Mouse (Mus musculus) midbrain, embryonic 12.5 days (tissue): Measurements from ENCODE around the gene Slc16a10. TPM values are rescaled to one million over a fixed set of nuclear protein-coding genes. Genes with fewer than 3 reads are reported as not detected.
"Not testable (repeated sequence)": the region's sequence is repeated elsewhere in the genome, so short reads cannot be mapped to it uniquely, and the experiment has no call there.

Experiments used
- ATAC-seq: fragments of 200-750 bp; cut with Nextera tagmentation; 2 replicates; pipeline ENCODE4 v1.8.0; 2017; ENCODE audit warnings: low read depth, moderate TSS enrichment, moderate library complexity; ENCODE audit not compliant: low FRiP score
- H3K27ac ChIP-seq: fragments of 300-500 bp; sonication (generic); replicated peaks from 2 replicates; pipeline ENCODE4 v1.5.1; 2016; ENCODE audit warnings: mild to moderate bottlenecking
- H3K27me3 ChIP-seq: fragments of 300-500 bp; sonication (generic); 2 replicates; pipeline ENCODE4 v1.6.1; 2016; ENCODE audit warnings: mild to moderate bottlenecking
- H3K36me3 ChIP-seq: fragments of 300-500 bp; sonication (generic); 2 replicates; pipeline ENCODE4 v1.6.1; 2016
- H3K4me1 ChIP-seq: fragments of 300-500 bp; sonication (generic); 2 replicates; pipeline ENCODE4 v1.6.1; 2016
- H3K4me2 ChIP-seq: fragments of 300-500 bp; sonication (generic); replicated peaks from 2 replicates; pipeline ENCODE4 v1.6.1; 2016; ENCODE audit warnings: mild to moderate bottlenecking, moderate library complexity
- H3K4me3 ChIP-seq: fragments of 300-500 bp; sonication (generic); 2 replicates; pipeline ENCODE4 v1.5.1; 2016; ENCODE audit warnings: mild to moderate bottlenecking
- H3K9ac ChIP-seq: fragments of 300-500 bp; sonication (generic); replicated peaks from 2 replicates; pipeline ENCODE4 v1.6.1; 2016; ENCODE audit warnings: mild to moderate bottlenecking, moderate library complexity
- H3K9me3 ChIP-seq: fragments of 300-500 bp; sonication (generic); 2 replicates; pipeline ENCODE4 v1.6.1; 2016; ENCODE audit warnings: mild to moderate bottlenecking
- WGBS: fragments of 180-500 bp; shearing (Covaris S2); methylation state at CpG from one replicate; pipeline ENCODE4 v1.1.7; 2016; 5-methylcytosine and 5-hydroxymethylcytosine counted together
- polyA plus RNA-seq: library from polyadenylated mRNA; unstranded; fragments of >200 nt; fragmentation: Nextera tagmentation; extraction: Ambion mirVana; gene quantifications from 2 replicates; pipeline ENCODE4 v1.2.1, GENCODE M21; 2016

The Slc16a10 gene
- polyA plus RNA-seq, 1 experiment from 2014 or later: 4.3 TPM

DNA sequence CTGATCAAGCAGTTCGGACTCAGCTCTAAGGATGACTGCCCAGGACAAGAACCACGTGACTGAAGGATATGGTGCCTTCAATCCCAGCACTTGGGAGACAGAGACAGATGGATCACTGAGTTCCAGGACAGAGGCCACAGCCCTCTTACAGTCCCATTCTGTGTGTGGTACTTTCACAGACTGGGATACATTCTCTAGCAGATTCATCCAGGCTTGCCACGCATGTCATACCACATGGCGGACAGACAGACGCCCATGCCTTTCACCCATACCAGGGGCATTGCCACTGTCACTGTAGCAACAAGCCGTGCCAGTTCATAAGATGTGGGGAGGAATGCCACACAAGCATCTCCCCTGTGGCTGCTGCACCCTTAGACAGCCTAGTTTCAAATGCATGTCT lies 111.3 kb downstream of the Slc16a10 start:
- H3K9ac ChIP-seq: no peak overlapping the region
- 0 out of 2 replicates have a peak, but pooled peaks cover 6% of the 10 kb centered on the region for H3K9me3 ChIP-seq
- H3K27me3 ChIP-seq: no peaks in the 10 kb centered on the region
- no peaks in the 10 kb centered on the region for H3K36me3 ChIP-seq
- no peak overlapping the region for H3K4me2 ChIP-seq
- no peaks in the 10 kb centered on the region for H3K4me1 ChIP-seq
- 93% methylated on average over 6 of the region's 6 CpGs for WGBS
- no peak for ATAC-seq
- H3K27ac ChIP-seq: no peak overlapping the region
- H3K4me3 ChIP-seq: no peak overlapping the region

DNA sequence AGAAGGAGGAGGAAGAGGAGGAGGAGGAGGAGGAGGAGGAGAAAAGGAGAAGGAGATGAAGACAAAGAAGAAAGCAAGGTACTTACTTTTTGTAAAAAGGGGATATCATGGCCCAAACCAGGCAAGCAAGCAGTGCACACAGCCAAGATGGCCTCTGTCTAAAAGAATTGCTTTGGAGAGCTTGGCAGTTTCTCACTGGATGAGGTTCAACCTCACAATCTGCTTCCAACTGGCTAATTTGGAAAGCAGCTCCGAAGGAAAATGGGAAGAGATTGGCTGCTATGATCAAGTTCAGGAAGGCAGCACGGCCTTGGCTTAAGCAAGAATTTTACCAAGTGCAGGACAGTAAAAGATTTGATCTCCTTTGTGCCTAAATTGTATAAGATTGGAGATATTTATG lies 112.4 kb downstream of the Slc16a10 start:
- Histone ChIP-seq H3K9ac (no peak overlapping the region), H3K4me3 (no peak overlapping the region), H3K4me2 (no peak overlapping the region), H3K27ac (no peak overlapping the region), H3K9me3 (0 out of 2 replicates have a peak, but pooled peaks cover 6% of the 10 kb centered on the region), H3K36me3 (no peaks in the 10 kb centered on the region), H3K27me3 (no peaks in the 10 kb centered on the region), H3K4me1 (peaks cover 5% of the 10 kb centered on the region)
- WGBS: 91% methylated on average over 2 of the region's 2 CpGs
- no peak for ATAC-seq

DNA sequence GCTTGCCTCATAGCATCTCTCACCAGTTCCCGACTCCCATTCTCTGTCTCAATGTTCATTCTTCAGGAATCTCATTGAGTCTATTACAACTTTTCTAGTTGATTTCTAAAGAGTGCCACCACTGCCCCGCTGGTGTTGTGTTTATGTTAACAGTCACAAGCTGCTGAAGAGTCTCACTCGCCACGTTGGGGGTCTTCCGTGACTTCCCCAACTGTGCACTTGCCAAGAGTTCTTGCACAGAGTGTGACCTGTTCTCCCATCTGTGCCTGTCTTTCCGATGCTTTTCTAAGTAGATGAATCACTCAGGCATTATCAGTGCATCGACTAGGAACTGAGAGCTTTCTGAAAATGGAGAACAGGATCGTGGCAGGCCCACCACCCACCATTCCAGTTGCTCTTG lies 114.0 kb downstream of the Slc16a10 start:
- Histone ChIP-seq H3K27ac (no peak overlapping the region), H3K4me1 (peaks cover 11% of the 10 kb centered on the region), H3K9ac (no peak overlapping the region), H3K4me3 (no peak overlapping the region), H3K9me3 (0 out of 2 replicates have a peak, but pooled peaks cover 6% of the 10 kb centered on the region), H3K4me2 (no peak overlapping the region), H3K36me3 (no peaks in the 10 kb centered on the region), H3K27me3 (peaks cover 7% of the 10 kb centered on the region)
- no peak for ATAC-seq
- 89% methylated on average over 8 of the region's 8 CpGs for WGBS

DNA sequence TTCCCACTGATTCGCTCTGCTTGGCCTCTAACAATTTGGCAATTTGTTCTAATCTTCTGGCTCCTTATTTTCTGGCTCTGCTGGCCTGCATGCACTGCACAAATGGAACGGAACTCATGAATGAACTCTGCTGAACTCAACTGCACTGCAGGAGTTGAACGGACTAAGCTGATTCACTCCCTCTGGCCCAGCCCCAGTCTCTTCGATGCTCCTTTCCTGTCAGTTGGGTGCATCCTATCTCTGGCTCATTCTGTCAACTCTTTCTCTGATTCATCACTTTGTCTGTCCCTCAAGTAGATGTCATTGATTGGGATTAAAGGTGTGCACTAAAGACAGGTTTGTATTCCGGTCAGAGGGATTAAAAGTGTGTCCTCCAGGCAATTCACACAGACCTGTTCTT lies 115.5 kb downstream of the Slc16a10 start:
- Histone ChIP-seq H3K9ac (no peak overlapping the region), H3K9me3 (0 out of 2 replicates have a peak, but pooled peaks cover 6% of the 10 kb centered on the region), H3K27me3 (peaks cover 8% of the 10 kb centered on the region), H3K4me1 (peaks cover 11% of the 10 kb centered on the region), H3K4me2 (no peak overlapping the region), H3K27ac (no peak overlapping the region), H3K4me3 (no peak overlapping the region), H3K36me3 (no peaks in the 10 kb centered on the region)
- ATAC-seq: no peak
- 93% methylated on average over 5 of the region's 5 CpGs for WGBS

DNA sequence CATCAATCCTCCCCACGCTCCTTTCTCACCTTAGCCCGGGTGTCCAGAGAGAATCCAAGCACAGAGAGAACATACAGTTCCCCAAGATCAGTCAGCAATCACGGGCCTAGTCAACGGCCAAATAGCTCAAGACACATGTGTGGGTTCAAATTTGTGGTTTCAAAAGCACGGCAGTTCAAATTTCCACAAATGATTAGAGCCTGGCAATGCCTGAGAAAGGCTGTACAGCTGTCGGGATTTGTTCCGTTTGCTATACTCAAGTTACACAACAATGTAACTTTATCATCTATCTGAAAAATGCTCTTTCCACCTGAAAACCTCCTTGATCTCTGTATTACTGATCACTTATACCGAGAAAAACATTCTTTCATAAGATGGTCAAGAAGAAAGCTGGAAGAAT lies 116.5 kb downstream of the Slc16a10 start:
- H3K9me3 ChIP-seq: 0 out of 2 replicates have a peak, but pooled peaks cover 6% of the 10 kb centered on the region
- peak overlapping the region; percentile 56; the same call in 1 of the 2 replicates for H3K4me3 ChIP-seq
- no peaks in the 10 kb centered on the region for H3K36me3 ChIP-seq
- 0 out of 2 replicates have a peak overlapping the region, but pooled peaks have one; percentile 74 for H3K27ac ChIP-seq
- H3K27me3 ChIP-seq: peaks cover 12% of the 10 kb centered on the region
- H3K4me2 ChIP-seq: peak overlapping the region; percentile 66
- 75% methylated on average over 8 of the region's 8 CpGs for WGBS
- no peak for ATAC-seq
- no peak overlapping the region for H3K9ac ChIP-seq
- H3K4me1 ChIP-seq: peaks cover 13% of the 10 kb centered on the region

DNA sequence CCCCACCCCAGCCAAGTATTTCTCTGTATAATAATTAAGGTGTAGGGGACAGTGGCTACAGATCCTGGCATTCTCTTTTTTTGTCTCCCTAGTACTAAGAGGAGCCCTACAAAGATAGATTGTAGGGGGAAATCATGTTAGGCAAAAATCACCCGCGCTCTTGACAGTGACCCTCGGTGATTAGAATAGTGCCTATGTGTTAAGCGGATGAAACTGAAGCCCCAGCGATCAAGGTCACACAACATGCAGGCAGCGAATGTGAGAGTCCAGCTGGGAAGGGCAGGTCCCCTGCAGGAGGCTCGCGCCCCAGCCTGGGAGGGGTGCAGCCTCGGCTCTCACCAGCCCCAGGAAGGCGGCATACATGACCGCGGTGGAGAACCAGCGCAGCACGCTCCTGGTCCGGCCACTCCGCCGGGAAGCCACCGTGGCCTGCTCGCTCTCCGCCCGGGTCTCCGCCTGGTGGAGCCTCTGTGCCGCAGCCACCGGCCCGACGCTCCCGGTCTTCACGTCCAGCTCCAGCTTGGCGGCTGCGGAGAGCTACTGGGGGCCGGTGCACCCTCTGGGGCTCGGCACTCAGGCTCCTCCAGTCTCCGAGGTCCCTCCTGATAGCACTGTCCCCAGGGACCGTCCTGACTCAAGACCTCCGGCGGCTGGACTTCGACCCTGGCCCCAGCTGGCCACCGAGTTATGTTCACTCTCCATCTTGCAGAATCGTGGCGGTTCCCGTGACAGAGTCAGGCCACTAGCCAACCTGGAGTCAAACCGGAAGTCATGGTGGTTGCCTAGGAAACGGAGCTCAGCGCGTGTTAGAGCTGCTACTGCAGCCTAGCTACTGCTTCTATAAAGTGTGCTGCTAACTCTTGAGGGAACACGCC lies 117.3 kb downstream of the Slc16a10 start, which contains the start of gene Mfsd4b1:
TSS of gene Mfsd4b1 (minus strand) at position 715 of the 875 bp plus-strand sequence.
- peak within 1 kb of the TSS; percentile 56 for H3K4me3 ChIP-seq
- peak within 1 kb of the TSS; percentile 46 for H3K9ac ChIP-seq
- peak within 1 kb of the TSS; percentile 66 for H3K4me2 ChIP-seq
- peaks cover 12% of the 10 kb centered on the region for H3K27me3 ChIP-seq
- peak; percentile 96 for ATAC-seq
- WGBS: under 1% methylated on average over 46 of the region's 46 CpGs
- peaks cover 15% of the 10 kb centered on the region for H3K4me1 ChIP-seq
- H3K36me3 ChIP-seq: no peaks in the 10 kb centered on the region
- H3K27ac ChIP-seq: peak within 1 kb of the TSS; percentile 74
- 0 out of 2 replicates have a peak, but pooled peaks cover 6% of the 10 kb centered on the region for H3K9me3 ChIP-seq

DNA sequence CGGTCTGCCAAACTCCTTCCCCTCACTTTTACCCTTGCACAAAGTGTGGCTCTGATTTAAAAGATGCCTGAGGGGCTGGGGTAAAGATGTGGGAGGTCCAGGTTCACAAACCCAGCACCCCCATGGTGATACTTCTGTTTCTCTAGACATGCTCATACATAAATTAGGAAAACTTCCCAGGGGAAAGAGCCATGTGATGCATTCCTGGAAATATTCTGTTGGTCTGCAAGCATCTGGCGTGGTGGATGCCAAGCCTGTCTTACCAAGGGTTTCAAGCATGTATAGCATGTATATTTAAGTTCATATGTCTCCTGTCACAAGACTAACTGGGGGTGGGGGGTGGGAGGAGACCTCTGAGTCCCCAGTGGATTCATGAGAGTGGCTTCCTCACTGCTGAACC lies 121.7 kb downstream of the Slc16a10 start:
- 59% methylated on average over 2 of the region's 2 CpGs for WGBS
- Histone ChIP-seq H3K4me2 (no peak overlapping the region), H3K27me3 (peaks cover 12% of the 10 kb centered on the region), H3K27ac (no peak overlapping the region), H3K4me1 (peaks cover 13% of the 10 kb centered on the region), H3K9ac (no peak overlapping the region), H3K9me3 (no peaks in the 10 kb centered on the region), H3K4me3 (no peak overlapping the region), H3K36me3 (no peaks in the 10 kb centered on the region)
- no peak for ATAC-seq

DNA sequence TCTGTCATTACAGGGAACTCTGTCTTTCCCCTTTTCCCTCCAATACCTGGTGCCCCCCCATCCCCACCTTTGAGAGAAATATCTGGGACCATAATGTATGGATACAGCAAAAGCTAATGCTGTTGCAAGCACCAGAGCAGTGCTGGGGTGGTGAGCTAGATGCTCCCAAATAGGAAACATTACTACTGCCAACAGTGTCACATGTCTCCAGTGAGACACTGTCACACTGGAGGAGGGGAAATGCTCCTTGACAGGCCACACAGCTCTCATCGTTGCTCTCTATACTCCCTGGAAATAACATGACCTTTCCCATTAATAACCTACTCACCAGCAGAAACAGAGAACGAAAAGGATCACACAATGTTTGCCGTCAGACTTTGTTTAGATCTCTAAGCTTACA lies 122.6 kb downstream of the Slc16a10 start:
- H3K27ac ChIP-seq: no peak overlapping the region
- ATAC-seq: no peak
- peaks cover 9% of the 10 kb centered on the region; the same call in 1 of the 2 replicates for H3K4me1 ChIP-seq
- no peaks in the 10 kb centered on the region for H3K9me3 ChIP-seq
- 69% methylated on average over 3 of the region's 3 CpGs for WGBS
- H3K4me2 ChIP-seq: no peak overlapping the region
- peaks cover 12% of the 10 kb centered on the region for H3K27me3 ChIP-seq
- no peak overlapping the region for H3K9ac ChIP-seq
- no peak overlapping the region for H3K4me3 ChIP-seq
- H3K36me3 ChIP-seq: no peaks in the 10 kb centered on the region

DNA sequence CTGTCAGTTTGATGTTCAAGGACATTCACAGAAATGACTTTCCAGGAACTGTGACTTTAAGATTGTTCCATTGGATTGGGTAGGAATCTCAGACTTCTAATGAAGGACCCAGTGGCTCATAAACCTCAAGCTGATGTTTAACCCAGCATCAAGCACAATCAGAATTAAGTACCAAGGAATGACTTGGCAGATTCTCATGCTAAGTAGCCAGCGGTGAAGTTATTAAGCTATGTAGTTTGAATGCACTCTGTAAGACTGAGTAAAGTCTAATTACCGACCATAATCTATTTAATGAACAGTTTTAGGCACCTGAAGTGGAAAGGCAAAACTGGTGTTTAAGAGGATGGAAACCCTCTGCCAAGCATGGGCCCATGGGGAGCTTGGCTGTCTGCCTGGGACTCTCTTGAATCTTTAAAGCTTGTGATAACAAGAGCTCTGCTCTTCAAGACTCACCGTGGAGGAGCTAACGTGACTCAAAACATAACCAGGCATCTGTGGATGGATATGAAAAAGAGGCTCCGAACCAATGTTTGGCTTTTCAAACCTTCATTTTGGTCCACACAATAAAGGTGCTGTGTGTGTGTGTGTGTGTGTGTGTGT lies 123.7 kb downstream of the Slc16a10 start:
- WGBS: 94% methylated on average over 5 of the region's 5 CpGs
- Histone ChIP-seq H3K9ac (no peak overlapping the region), H3K27me3 (peaks cover 8% of the 10 kb centered on the region), H3K4me2 (no peak overlapping the region), H3K4me3 (no peak overlapping the region), H3K9me3 (no peaks in the 10 kb centered on the region), H3K36me3 (no peaks in the 10 kb centered on the region), H3K4me1 (0 out of 2 replicates have a peak, but pooled peaks cover 4% of the 10 kb centered on the region), H3K27ac (no peak overlapping the region)
- ATAC-seq: no peak

DNA sequence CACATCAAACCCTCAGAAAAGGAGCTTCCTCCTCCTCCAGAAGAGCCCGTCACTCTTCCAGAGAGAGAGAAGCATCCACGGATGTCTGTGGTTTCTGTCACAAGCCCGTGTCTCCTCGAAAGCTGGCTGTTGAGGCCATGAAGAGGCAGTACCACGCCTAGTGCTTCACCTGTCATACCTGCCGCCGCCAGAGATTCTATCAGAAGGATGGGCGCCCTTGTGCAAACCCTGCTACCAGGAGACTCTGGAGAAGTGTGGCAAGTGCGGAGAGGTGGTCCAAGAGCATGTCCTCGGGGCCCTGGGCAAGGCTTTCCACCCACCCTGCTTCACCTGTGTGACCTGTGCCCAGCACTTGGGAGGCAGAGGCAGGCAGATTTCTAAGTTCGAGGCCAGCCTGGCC lies 132.5 kb downstream of the Slc16a10 start:
- no peak for ATAC-seq
- H3K27ac ChIP-seq: no peak overlapping the region
- 87% methylated on average over 11 of the region's 11 CpGs for WGBS
- H3K4me1 ChIP-seq: peaks cover 5% of the 10 kb centered on the region
- no peaks in the 10 kb centered on the region for H3K36me3 ChIP-seq
- H3K4me2 ChIP-seq: no peak overlapping the region
- H3K27me3 ChIP-seq: no peaks in the 10 kb centered on the region
- no peaks in the 10 kb centered on the region for H3K9me3 ChIP-seq
- H3K4me3 ChIP-seq: no peak overlapping the region
- no peak overlapping the region for H3K9ac ChIP-seq

DNA sequence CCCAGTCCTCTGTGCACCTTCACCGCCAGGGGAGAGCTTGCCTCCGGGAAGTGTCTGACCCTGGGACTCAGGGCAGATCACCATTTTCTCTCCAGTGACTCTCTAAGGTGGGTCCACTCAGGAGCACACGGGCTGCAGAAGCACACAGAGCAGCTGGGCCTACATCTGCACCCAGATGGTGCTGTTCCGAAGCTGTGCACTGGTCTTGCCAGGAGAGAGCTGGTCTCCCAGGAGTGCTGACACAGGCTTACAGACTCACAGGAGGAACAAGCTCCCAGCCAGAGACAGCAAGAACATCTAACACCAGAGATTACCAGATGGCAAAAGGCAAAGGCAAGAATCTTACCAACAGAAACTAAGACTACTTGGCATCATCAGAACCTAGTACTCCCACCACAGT lies 133.2 kb downstream of the Slc16a10 start:
- not testable (repeated sequence) for H3K27me3 ChIP-seq, H3K9ac ChIP-seq, H3K36me3 ChIP-seq, H3K9me3 ChIP-seq, H3K4me2 ChIP-seq, H3K27ac ChIP-seq, H3K4me3 ChIP-seq, H3K4me1 ChIP-seq, ATAC-seq
- WGBS: 70% methylated on average over 4 of the region's 4 CpGs

DNA sequence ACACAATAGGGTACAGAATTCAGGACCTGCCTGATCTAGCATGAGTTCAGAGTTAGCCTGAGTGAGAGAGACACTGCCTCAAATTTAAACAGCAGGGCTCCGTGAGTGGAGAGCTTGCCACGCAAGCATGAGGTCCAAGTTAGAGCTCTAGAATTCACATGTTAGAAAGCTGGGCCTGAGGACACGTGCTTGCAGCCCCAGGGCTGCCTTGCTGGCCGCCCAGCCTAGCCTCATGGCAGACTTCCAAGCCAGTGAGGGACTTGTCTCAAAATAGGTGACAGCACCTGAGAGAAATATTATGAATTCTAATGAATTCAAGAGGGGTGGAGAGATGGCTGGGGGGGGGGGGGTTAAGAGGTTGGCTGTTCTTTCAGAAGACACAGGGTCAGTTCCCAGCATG lies 134.1 kb downstream of the Slc16a10 start:
- H3K27me3 ChIP-seq: no peaks in the 10 kb centered on the region
- H3K27ac ChIP-seq: no peak overlapping the region
- H3K9me3 ChIP-seq: no peaks in the 10 kb centered on the region
- no peaks in the 10 kb centered on the region for H3K36me3 ChIP-seq
- H3K9ac ChIP-seq: no peak overlapping the region
- WGBS: 86% methylated on average over 4 of the region's 4 CpGs
- no peak for ATAC-seq
- H3K4me1 ChIP-seq: peaks cover 5% of the 10 kb centered on the region
- H3K4me2 ChIP-seq: no peak overlapping the region
- no peak overlapping the region for H3K4me3 ChIP-seq
